Mouse (Mus musculus): Measurements from ENCODE around the gene Dglucy.

- TF ChIP-seq CTCF (IDR thresholded peaks at IDR 0.05; ENCODE audit: low read depth) (no peak), EP300 (IDR thresholded peaks at IDR 0.05; ENCODE audit: low read depth) (no peak)
Measured at GRCm38 (mm10) chr12:100945501-100945900, 166.6 kb downstream of the Dglucy start.
